Mouse (Mus musculus): ENCODE measurements around the gene Tbx1.

Gene Tbx1

GRCm38 (mm10) chr16:18589804-18590790, at the start of gene Tbx1:
Tbx1 (minus strand) TSS chr16:18590671.
- peak; percentile 78 for DNase-seq (ENCODE audit: low read depth, low spot score)

GRCm38 (mm10) chr16:18639382-18639929, 49.0 kb upstream of the Tbx1 start:
- DNase-seq (ENCODE audit: low read depth, low spot score): no peak

DNA sequence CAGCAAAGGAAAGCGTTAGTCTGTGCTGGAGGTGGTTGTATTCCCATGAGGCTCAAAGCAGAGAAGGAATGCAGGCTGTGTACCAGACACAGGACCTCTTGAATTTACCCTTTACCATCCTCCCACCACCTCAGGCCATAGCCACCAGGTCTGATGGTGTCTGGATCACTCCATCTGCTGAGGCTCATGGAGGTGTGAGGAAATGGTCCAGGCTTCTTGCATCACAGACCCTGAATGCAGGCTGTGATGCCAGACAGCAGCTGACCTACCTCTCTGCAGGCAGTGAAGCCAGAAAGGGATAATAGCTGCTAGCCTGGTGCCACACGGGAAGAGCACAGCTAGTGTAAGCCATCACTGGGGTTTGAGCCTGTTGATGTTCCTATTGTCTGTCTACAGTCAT, 47.9 kb upstream of the Tbx1 start:
- no peak for DNase-seq (ENCODE audit: low read depth, low spot score)

GRCm38 (mm10) chr16:18636804-18637203, 46.3 kb upstream of the Tbx1 start:
- no peak for DNase-seq (ENCODE audit: low read depth, low spot score)

DNA sequence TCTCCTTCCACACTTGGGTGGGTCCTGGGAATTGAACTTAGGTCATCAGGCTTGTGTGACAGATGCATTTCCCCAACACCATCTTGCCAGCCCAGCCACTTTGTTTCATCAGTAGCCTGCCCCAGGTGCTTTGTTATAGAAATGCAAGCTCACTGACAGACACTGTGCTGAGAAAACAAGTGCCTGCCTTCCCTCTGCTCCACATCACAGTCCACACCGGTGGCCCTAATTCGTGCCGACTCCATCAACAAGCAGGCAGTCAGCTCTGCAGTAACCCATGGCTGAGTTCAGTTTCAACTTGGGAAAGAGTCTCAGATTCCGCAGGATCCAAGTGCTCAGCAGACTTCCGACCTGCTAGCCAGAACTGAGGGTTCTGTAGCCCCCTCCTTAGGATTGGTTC, 45.9 kb upstream of the Tbx1 start:
- DNase-seq (ENCODE audit: low read depth, low spot score): no peak

- DNase-seq (ENCODE audit: low read depth, low spot score): no peak
Measured at GRCm38 (mm10) chr16:18633333-18633732, 42.9 kb upstream of the Tbx1 start.

DNA sequence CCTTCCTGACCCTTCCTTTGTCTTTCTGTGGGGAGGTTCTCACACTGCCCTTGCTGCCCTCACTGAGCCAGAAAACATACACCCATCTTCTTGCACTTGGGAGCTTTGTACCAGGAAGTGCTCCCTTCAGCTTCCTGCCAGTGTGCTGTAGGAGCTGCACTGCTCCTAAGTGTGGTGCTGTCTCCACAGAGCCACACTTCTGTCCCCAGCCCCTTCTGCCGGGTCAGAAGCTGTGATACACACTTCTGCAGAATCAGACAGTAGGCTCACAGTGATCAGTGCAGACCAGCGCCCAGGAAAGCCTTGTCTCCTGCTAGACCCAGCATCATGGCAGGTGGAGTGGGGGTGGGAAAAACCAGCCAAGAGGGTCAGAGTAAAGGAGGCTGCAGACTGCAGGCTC, 42.3 kb upstream of the Tbx1 start:
- DNase-seq (ENCODE audit: low read depth, low spot score): no peak

GRCm38 (mm10) chr16:18632059-18632458, 41.6 kb upstream of the Tbx1 start:
- DNase-seq (ENCODE audit: low read depth, low spot score): no peak

DNA sequence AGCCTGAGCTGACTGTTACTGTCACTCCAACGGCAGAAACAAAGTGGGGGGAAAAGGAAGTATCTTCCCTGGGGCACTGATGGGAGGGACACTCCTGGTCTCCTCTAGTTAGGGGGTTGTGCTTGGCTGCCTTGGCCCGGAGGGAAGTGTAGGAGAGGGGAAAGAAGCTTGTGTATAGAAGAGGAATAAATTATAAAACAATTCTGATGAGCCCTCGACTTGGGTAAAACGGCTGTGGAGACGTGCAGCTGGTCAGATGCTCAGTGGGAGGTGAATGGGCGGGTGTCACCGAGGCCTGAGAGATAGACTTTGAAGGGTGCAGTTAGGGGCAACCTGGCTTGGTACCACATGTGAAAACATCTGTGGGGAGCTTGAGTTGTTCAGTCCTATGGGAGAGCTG, 40.7 kb upstream of the Tbx1 start:
- no peak for DNase-seq (ENCODE audit: low read depth, low spot score)

GRCm38 (mm10) chr16:18630291-18630690, 39.8 kb upstream of the Tbx1 start:
- no peak for DNase-seq (ENCODE audit: low read depth, low spot score)

DNA sequence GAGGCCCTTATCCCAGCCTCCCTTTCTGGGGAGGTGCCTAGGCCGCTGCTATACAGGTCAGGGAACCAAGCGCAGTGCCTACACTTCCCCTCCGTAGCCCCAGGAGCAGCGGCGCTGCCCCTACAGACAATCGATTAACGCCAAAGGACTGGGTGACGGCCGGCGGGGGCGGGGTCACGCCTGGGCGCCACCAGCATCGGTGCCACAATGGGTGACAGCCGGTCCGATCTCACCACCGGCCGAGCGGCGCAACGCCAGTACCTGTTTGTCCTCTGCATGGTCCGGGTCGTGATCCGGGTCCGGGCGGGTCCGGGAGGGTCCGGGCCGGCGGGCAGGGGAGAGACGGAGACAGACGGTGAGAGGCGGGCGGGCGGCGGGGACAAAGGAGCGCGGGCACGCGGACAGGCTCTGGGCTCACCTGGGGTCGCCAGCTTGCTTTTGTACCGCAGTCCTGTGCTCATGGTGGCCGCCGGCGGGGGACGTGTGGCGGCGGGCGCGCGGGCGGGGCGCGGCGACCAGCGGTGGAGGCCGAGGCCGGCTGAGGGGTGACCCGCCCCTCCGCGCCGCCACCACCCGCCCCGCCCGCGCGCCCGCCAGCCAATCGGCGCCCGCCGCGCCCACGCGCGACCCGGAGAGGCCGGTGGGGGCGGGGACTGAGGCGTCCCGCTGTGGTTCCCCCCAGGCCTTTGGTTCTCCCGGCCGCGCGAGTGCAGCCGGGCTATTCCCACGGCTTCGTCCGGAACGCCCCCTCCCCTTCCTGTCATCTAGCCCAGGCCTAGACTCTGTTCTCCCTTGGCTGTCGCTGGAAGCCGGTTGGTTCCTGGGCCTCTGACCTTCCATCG, 39.1 kb upstream of the Tbx1 start, which contains the start of gene Sept5:
Gene Sept5 (minus strand): TSS at position 565 of the 842 bp plus-strand sequence.
- DNase-seq (ENCODE audit: low read depth, low spot score): peak; percentile 55

- DNase-seq (ENCODE audit: low read depth, low spot score): no peak
Measured at GRCm38 (mm10) chr16:18628948-18629340, 38.5 kb upstream of the Tbx1 start.

- no peak for DNase-seq (ENCODE audit: low read depth, low spot score)
Measured at GRCm38 (mm10) chr16:18628206-18628947, 37.9 kb upstream of the Tbx1 start.

- DNase-seq (ENCODE audit: low read depth, low spot score): no peak
Measured at GRCm38 (mm10) chr16:18627163-18627562, 36.7 kb upstream of the Tbx1 start.

DNA sequence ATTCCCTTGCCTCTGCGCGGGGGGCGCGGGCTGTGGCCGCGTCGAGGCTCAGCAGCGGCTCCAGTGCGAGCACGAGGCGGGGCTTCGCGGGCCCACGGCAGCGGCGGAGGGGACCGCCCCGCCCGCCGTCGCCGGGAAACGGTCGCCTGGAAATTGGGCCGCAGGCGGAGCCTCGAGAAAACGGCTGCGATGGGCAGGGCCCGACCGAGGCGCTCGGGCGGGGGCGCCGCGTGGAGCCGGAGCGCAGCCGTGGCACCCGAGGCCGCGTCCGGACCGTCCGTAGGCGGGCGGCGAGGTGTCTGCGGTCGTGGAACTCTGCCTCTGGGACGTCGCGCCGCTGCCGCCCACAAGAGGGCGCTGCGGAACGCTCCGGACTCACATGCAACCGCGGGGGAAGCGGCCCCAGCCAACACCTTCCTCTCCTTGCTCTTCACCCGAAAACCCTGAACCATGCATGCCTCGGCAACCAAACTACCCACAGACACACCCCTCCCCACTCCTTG, 36.0 kb upstream of the Tbx1 start, which contains the start of gene Gm49601:
Gene Gm49601 (minus strand): TSS at position 52 of the 503 bp plus-strand sequence.
- DNase-seq (ENCODE audit: low read depth, low spot score): peak; percentile 91

DNA sequence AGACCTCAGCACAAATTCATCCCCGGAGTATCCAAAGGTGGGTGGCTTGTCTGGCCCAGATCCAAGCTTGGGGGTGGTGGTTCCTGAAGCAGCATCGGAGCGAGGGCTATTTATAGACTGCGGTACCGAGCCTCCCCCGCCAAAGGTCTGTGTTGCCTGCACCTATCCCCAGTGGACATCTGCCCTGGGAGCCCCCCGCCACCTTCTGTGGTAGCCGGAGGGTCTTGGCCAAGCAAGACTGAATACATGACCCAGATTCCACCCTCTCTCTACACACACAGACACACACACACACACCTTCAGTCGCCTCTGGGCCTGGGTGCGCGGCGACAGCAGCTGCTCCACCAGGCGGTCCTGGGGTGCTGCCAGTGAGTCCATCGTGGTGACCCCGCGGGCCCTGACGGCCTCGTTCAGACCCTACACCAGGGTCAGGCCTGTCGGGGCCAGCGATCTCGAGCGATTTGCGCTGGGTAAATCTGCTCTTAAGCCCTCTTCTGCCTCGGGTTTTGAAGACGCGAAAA, 35.4 kb upstream of the Tbx1 start:
- DNase-seq (ENCODE audit: low read depth, low spot score): no peak

DNA sequence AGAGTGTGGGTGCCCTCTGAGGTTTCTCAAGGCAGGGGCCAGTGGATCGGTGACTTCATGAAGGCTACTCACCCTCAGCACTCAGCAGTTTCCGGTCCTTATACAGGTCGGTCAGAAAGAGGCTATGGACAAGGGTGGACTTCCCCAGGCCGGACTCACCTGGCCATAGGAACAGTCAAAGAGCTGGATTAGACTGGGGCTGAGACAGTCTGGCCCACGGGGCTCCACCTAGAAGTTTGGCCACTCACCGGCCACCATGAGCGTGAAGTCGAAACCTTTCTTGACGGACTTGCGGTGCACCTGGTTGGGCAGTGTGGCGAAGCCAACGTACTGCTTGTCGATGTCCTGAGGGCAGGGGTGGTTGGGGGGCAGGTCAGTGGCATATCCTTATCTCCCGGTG, 34.6 kb upstream of the Tbx1 start:
- DNase-seq (ENCODE audit: low read depth, low spot score): peak; percentile 13

GRCm38 (mm10) chr16:18624641-18625040, 34.2 kb upstream of the Tbx1 start:
- DNase-seq (ENCODE audit: low read depth, low spot score): peak; percentile 16

- peak; percentile 9 for DNase-seq (ENCODE audit: low read depth, low spot score)
Measured at GRCm38 (mm10) chr16:18623751-18624540, 33.5 kb upstream of the Tbx1 start.

Measured in CD4-positive, CD25-positive, alpha-beta regulatory T cell, adult 2 months (primary cell).